Mouse (Mus musculus) MEL (cell line): ENCODE measurements around the gene Gm49393.

Experiments used
- CHD1 ChIP-seq: IDR thresholded peaks from 2 replicates; pipeline ENCODE4 v1.6.1; 2012; ENCODE audit warnings: low read depth, mild to moderate bottlenecking, inconsistent platforms, low read length, improper control_type of control experiment
- CTCF ChIP-seq, 3 experiments: IDR thresholded peaks in 2 of 3; conservative IDR thresholded peaks in 1 of 3; 2 replicates each; pipeline ENCODE4 v1.5.1; 2011 to 2012; ENCODE audit warnings: low read length in 3 of 3, low read depth in 2 of 3, mild to moderate bottlenecking in 2 of 3, improper control_type of control experiment in 1 of 3, inconsistent platforms in 1 of 3, mixed read lengths in 1 of 3, moderate library complexity in 1 of 3; ENCODE audit not compliant: control insufficient read depth in 1 of 3, insufficient read depth in 1 of 3, poor library complexity in 1 of 3, severe bottlenecking in 1 of 3
- ELF1 ChIP-seq: IDR thresholded peaks from 2 replicates; pipeline ENCODE4 v1.6.1; 2014; ENCODE audit warnings: low read depth, mild to moderate bottlenecking, inconsistent platforms, low read length, improper control_type of control experiment, moderate library complexity
- EP300 ChIP-seq, 2 experiments: IDR thresholded peaks; 2 replicates each; pipeline ENCODE4 v1.6.1; 2011; ENCODE audit warnings: improper control_type of control experiment in 2 of 2, low read length in 2 of 2, low read depth in 1 of 2, mild to moderate bottlenecking in 1 of 2
- HCFC1 ChIP-seq: IDR thresholded peaks from 2 replicates; pipeline ENCODE4 v1.6.1; 2012; ENCODE audit warnings: low read depth, mild to moderate bottlenecking, inconsistent platforms, low read length, improper control_type of control experiment, moderate library complexity
- KAT2A ChIP-seq: conservative IDR thresholded peaks from 2 replicates; pipeline ENCODE4 v1.6.1; 2012; ENCODE audit warnings: low read depth, low read length, improper control_type of control experiment, inconsistent platforms
- MEF2A ChIP-seq: IDR thresholded peaks from 2 replicates; pipeline ENCODE4 v1.6.1; 2014; ENCODE audit warnings: low read depth, mild to moderate bottlenecking, inconsistent platforms, low read length, improper control_type of control experiment; ENCODE audit not compliant: poor library complexity, insufficient replicate concordance, severe bottlenecking; ENCODE audit errors: extremely low read depth
- POLR2A ChIP-seq, 2 experiments: IDR thresholded peaks; 2 replicates each; pipeline ENCODE4 v1.6.1; 2011 to 2012; ENCODE audit warnings: low read length in 2 of 2, mild to moderate bottlenecking in 2 of 2, control low read depth in 1 of 2, improper control_type of control experiment in 1 of 2, low read depth in 1 of 2, moderate library complexity in 1 of 2; ENCODE audit not compliant: control insufficient read depth in 1 of 2, insufficient read depth in 1 of 2, poor library complexity in 1 of 2
- POLR2AphosphoS5 ChIP-seq: IDR thresholded peaks from 2 replicates; pipeline ENCODE4 v1.6.1; 2012; ENCODE audit warnings: low read depth, borderline replicate concordance, mild to moderate bottlenecking, inconsistent platforms, low read length, moderate library complexity, mixed read lengths
- UBTF ChIP-seq: IDR thresholded peaks from 2 replicates; pipeline ENCODE4 v1.6.1; 2012; ENCODE audit warnings: low read depth, mild to moderate bottlenecking, inconsistent platforms, low read length, improper control_type of control experiment, moderate library complexity, borderline replicate concordance; ENCODE audit not compliant: insufficient read depth
- USF1 ChIP-seq: IDR thresholded peaks from 2 replicates; pipeline ENCODE4 v1.6.1; 2014; ENCODE audit warnings: low read depth, mild to moderate bottlenecking, inconsistent platforms, low read length, improper control_type of control experiment, moderate library complexity
- ZMIZ1 ChIP-seq: IDR thresholded peaks from 2 replicates; pipeline ENCODE4 v1.6.1; 2012; ENCODE audit warnings: low read depth, mild to moderate bottlenecking, inconsistent platforms, low read length, improper control_type of control experiment, moderate library complexity

GRCm38 (mm10) chr13:60895406-60896160, 39.8 kb downstream of the Gm49393 start:
- TF ChIP-seq POLR2AphosphoS5, result no peak
- TF ChIP-seq UBTF, result no peak
- no peak for TF ChIP-seq CTCF (IDR thresholded peaks at IDR 0.05 in 2 of 3, conservative IDR thresholded peaks at IDR 0.05 in 1 of 3; ENCODE audit: control insufficient read depth in 1 of 3, insufficient read depth in 1 of 3, low read depth in 2 of 3, low read length in 3 of 3, poor library complexity in 1 of 3, severe bottlenecking in 1 of 3)
- no peak for TF ChIP-seq ELF1
- no peak for TF ChIP-seq HCFC1
- TF ChIP-seq POLR2A (IDR thresholded peaks at IDR 0.05; ENCODE audit: control insufficient read depth in 1 of 2, insufficient read depth in 1 of 2, low read depth in 1 of 2, low read length in 2 of 2, poor library complexity in 1 of 2), result no peak
- no peak for TF ChIP-seq CHD1
- no peak for TF ChIP-seq EP300 (IDR thresholded peaks at IDR 0.05; ENCODE audit: low read depth in 1 of 2, low read length in 2 of 2)
- no peak for TF ChIP-seq KAT2A
- TF ChIP-seq ZMIZ1, result no peak
- no peak for TF ChIP-seq MEF2A
- no peak for TF ChIP-seq USF1
